In the genomic region with DNA sequence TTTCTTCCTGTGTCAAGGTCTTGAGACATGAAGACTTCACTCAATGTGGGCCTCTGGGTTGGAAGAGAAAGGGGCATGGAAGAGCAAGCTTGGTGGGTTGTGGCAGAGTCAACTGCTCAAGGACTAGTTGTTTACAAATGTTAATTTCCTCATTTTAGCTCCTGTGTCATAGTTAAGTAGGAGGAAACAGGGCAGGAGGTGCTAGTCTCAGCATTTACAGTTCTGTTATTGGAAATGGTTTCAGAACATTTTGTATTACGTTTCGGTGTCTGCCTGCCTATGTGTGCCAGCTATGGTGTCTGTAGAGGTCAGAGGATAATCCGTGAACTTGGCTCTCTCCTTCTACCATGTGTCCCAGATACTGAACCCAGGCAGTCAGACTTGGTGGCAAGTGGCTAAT, we compare ENCODE assay signal across 11 mouse cellular contexts. TPM values are rescaled to one million over a fixed set of nuclear protein-coding genes. Genes with fewer than 3 reads are reported as not detected.
A peak's percentile ranks its signal among the peaks of the same experiment; 100 is the strongest.
DNase-seq lines count a peak whose midpoint lies in the region; ATAC-seq lines count a peak whose summit lies in the region.
"Had no signal": no experiment of that assay in that cellular context is flagged by ENCODE, and none has a peak within 500 bp of the region (broad histone marks: within the 10 kb centered on the region; RNA-seq: fewer than 3 reads in every experiment).

No protein-coding gene starts in this region.

- no peak overlapping the region for H3K9ac ChIP-seq in hindbrain, embryonic 13.5 days
- H3K9ac ChIP-seq in hindbrain, embryonic 11.5 days (ENCODE audit: low read depth, low read length) = no peak overlapping the region
- no peak overlapping the region for H3K9ac ChIP-seq in heart, embryonic 15.5 days
- no peak overlapping the region for H3K9ac ChIP-seq in kidney, embryonic 15.5 days

- H3K4me3 ChIP-seq in hindbrain, embryonic 13.5 days = no peak overlapping the region
- no peak overlapping the region for H3K4me3 ChIP-seq in hindbrain, embryonic 11.5 days (ENCODE audit: low read depth, low read length)
- no peak overlapping the region for H3K4me3 ChIP-seq in heart, embryonic 15.5 days
- no peak overlapping the region for H3K4me3 ChIP-seq in macrophage (ENCODE audit: inconsistent target)
- H3K4me3 ChIP-seq in kidney, embryonic 15.5 days (replicated peaks) = no peak overlapping the region

- DNase-seq in hindbrain, embryonic 11.5 days (ENCODE audit: low spot score) = no peak
- DNase-seq in adipocyte (ENCODE audit: low spot score) (peak; percentile 50), MN1 (ENCODE audit: low spot score) (no peak)
- no peak for DNase-seq in right cerebral cortex, adult 18-20 months
- DNase-seq: kidney, postnatal 14 days; lung, adult 18-20 months; right cerebral cortex, postnatal 4 days had no signal

- 90% methylated on average over 3 of the region's 3 CpGs for WGBS in hindbrain, embryonic 13.5 days
- WGBS in hindbrain, embryonic 11.5 days = 89% methylated on average over 3 of the region's 3 CpGs
- WGBS in heart, embryonic 15.5 days = 79% methylated on average over 3 of the region's 3 CpGs
- 27% methylated on average over 3 of the region's 3 CpGs for WGBS in macrophage (ENCODE audit: missing documents)
- WGBS in kidney, embryonic 15.5 days = 86% methylated on average over 3 of the region's 3 CpGs

- peaks cover 75% of the 10 kb centered on the region for H3K79me2 ChIP-seq in macrophage (ENCODE audit: inconsistent target)

- no peaks in the 10 kb centered on the region for H3K27me3 ChIP-seq in hindbrain, embryonic 13.5 days
- H3K27me3 ChIP-seq in hindbrain, embryonic 11.5 days (ENCODE audit: control insufficient read depth, insufficient read depth, low read length) = no peaks in the 10 kb centered on the region
- H3K27me3 ChIP-seq in heart, embryonic 15.5 days = no peaks in the 10 kb centered on the region
- H3K27me3 ChIP-seq in kidney, embryonic 15.5 days = no peaks in the 10 kb centered on the region

- peaks cover 44% of the 10 kb centered on the region for H3K4me1 ChIP-seq in hindbrain, embryonic 13.5 days (replicated peaks)
- H3K4me1 ChIP-seq in hindbrain, embryonic 11.5 days (replicated peaks; ENCODE audit: control insufficient read depth, insufficient read depth, low read length) = no peaks in the 10 kb centered on the region
- H3K4me1 ChIP-seq in heart, embryonic 15.5 days (replicated peaks) = peaks cover 30% of the 10 kb centered on the region
- H3K4me1 ChIP-seq in kidney, embryonic 15.5 days = peaks cover 11% of the 10 kb centered on the region; the same call in 1 of the 2 replicates

- no peaks in the 10 kb centered on the region for H3K9me3 ChIP-seq in hindbrain, embryonic 13.5 days
- no peaks in the 10 kb centered on the region for H3K9me3 ChIP-seq in hindbrain, embryonic 11.5 days (ENCODE audit: control insufficient read depth, low read length)
- no peaks in the 10 kb centered on the region for H3K9me3 ChIP-seq in heart, embryonic 15.5 days (replicated peaks)
- H3K9me3 ChIP-seq in kidney, embryonic 15.5 days (replicated peaks) = no peaks in the 10 kb centered on the region

- H3K27ac ChIP-seq in hindbrain, embryonic 13.5 days = peak overlapping the region; percentile 60; the same call in 1 of the 2 replicates
- no peak overlapping the region for H3K27ac ChIP-seq in hindbrain, embryonic 11.5 days (ENCODE audit: low read depth, low read length)
- peak overlapping the region; percentile 28; the same call in 1 of the 2 replicates for H3K27ac ChIP-seq in heart, embryonic 15.5 days
- peak overlapping the region; percentile 75 for H3K27ac ChIP-seq in macrophage
- H3K27ac ChIP-seq in kidney, embryonic 15.5 days = no peak overlapping the region

- no peak for ATAC-seq in hindbrain, embryonic 13.5 days (ENCODE audit: low FRiP score)
- no peak for ATAC-seq in hindbrain, embryonic 11.5 days (ENCODE audit: low FRiP score)
- ATAC-seq in heart, embryonic 15.5 days (replicated peaks; ENCODE audit: insufficient number of reproducible peaks, insufficient read depth, low FRiP score, low read depth) = no peak
- ATAC-seq in kidney, embryonic 15.5 days (replicated peaks; ENCODE audit: low FRiP score) = no peak

- H3K4me2 ChIP-seq in hindbrain, embryonic 13.5 days = no peak overlapping the region
- no peak overlapping the region for H3K4me2 ChIP-seq in hindbrain, embryonic 11.5 days (replicated peaks; ENCODE audit: low read depth, low read length)
- no peak overlapping the region for H3K4me2 ChIP-seq in heart, embryonic 15.5 days
- no peak overlapping the region for H3K4me2 ChIP-seq in kidney, embryonic 15.5 days

- peaks cover 10% of the 10 kb centered on the region for H3K36me3 ChIP-seq in hindbrain, embryonic 13.5 days
- H3K36me3 ChIP-seq in hindbrain, embryonic 11.5 days (ENCODE audit: control insufficient read depth, insufficient read depth, low read length) = peaks cover 3% of the 10 kb centered on the region; the same call in 1 of the 2 replicates
- peaks cover 4% of the 10 kb centered on the region; the same call in 1 of the 2 replicates for H3K36me3 ChIP-seq in heart, embryonic 15.5 days
- H3K36me3 ChIP-seq in macrophage (ENCODE audit: inconsistent target) = no peaks in the 10 kb centered on the region
- H3K36me3 ChIP-seq in kidney, embryonic 15.5 days = peaks cover 21% of the 10 kb centered on the region

RNA-seq across cellular contexts. Expression of a gene that starts 26.3 kb away (rescaled TPM):
- polyA plus RNA-seq in hindbrain, embryonic 13.5 days (2015; fragmentation: Nextera tagmentation; extraction: Ambion mirVana) = 12.5 and 13.1 TPM in 2 replicates
- 20.4 and 30.4 TPM in 2 replicates for polyA plus RNA-seq in hindbrain, embryonic 11.5 days (2014; fragmentation: Nextera tagmentation; extraction: Ambion mirVana)
- 12.7 and 13.4 TPM in 2 replicates for polyA plus RNA-seq in heart, embryonic 15.5 days (2015; fragmentation: Nextera tagmentation; extraction: Ambion mirVana)
- 1 to 10 TPM in 21 of 26 experiments, under 1 TPM in 4, not detected in 1; 0.31 to 8.8 (median 2.2) TPM for total RNA-seq in macrophage (2018; cell fraction: chromatin; rRNA removed)
- total RNA-seq in macrophage (2018; cell fraction: cytosol; rRNA removed) = 1 to 10 TPM; 3.3 to 10.0 (median 6.5) TPM
- total RNA-seq in macrophage (2018; cell fraction: nucleus; rRNA removed) = 10 to 100 TPM in 8 of 26 experiments, 1 to 10 TPM in 18; 2.8 to 16.0 (median 7.8) TPM
- 4.8 to 6.6 TPM (median 5.3 TPM) in 3 replicates for polyA plus RNA-seq in macrophage (2018)
- polyA plus RNA-seq in kidney, embryonic 15.5 days (2015; fragmentation: Nextera tagmentation; extraction: Ambion mirVana) = 15.8 and 16.1 TPM in 2 replicates

RNA-seq across cellular contexts. Expression of a gene that starts 56.2 kb away (rescaled TPM):
- 84.5 and 87.0 TPM in 2 replicates for polyA plus RNA-seq in hindbrain, embryonic 13.5 days (2015; fragmentation: Nextera tagmentation; extraction: Ambion mirVana)
- polyA plus RNA-seq in hindbrain, embryonic 11.5 days (2014; fragmentation: Nextera tagmentation; extraction: Ambion mirVana) = 88.2 and 90.4 TPM in 2 replicates
- polyA plus RNA-seq in heart, embryonic 15.5 days (2015; fragmentation: Nextera tagmentation; extraction: Ambion mirVana) = 64.5 and 70.4 TPM in 2 replicates
- 10 to 100 TPM; 10.2 to 38.6 (median 22.3) TPM for total RNA-seq in macrophage (2018; cell fraction: chromatin; rRNA removed)
- total RNA-seq in macrophage (2018; cell fraction: cytosol; rRNA removed) = 100 to 1,000 TPM in 11 of 26 experiments, 10 to 100 TPM in 15; 75.1 to 130 (median 94.4) TPM
- 100 to 1,000 TPM in 3 of 26 experiments, 10 to 100 TPM in 23; 21.6 to 122 (median 74.0) TPM for total RNA-seq in macrophage (2018; cell fraction: nucleus; rRNA removed)
- polyA plus RNA-seq in macrophage (2018) = 70.7 to 94.6 TPM (median 87.3 TPM) in 3 replicates
- 107 and 117 TPM in 2 replicates for polyA plus RNA-seq in kidney, embryonic 15.5 days (2015; fragmentation: Nextera tagmentation; extraction: Ambion mirVana)

Comparison
In these comparisons a context has a peak if more than half of its experiments do, and no peak if none do; other contexts are left out.
1. H3K27ac ChIP-seq: peak in hindbrain, embryonic 13.5 days (single experiment), heart, embryonic 15.5 days (single experiment) and macrophage (single experiment); none in hindbrain, embryonic 11.5 days (single experiment) and kidney, embryonic 15.5 days (single experiment).